Mouse (Mus musculus) gastrocnemius, postnatal 25 days (tissue): Measurements from ENCODE around the gene Olfr418. TPM values are rescaled to one million over a fixed set of nuclear protein-coding genes. Genes with fewer than 3 reads are reported as not detected.
"Not testable (repeated sequence)": the region's sequence is repeated elsewhere in the genome, so short reads cannot be mapped to it uniquely, and the experiment has no call there.

Experiments
- DNase-seq: peaks from one replicate; pipeline ENCODE4 v3.0.0; 2022
- long read RNA-seq, 2 experiments: library from polyadenylated mRNA; stranded (forward); transcript quantifications; one replicate each; pipeline ENCODE4 v2.0.0; 2021
- total RNA-seq, 2 experiments: library from RNA; stranded (reverse); gene quantifications; 1 replicate in 1 of 2; 2 replicates in 1 of 2; pipeline ENCODE4 v1.2.3; 2021

Gene Olfr418
- total RNA-seq: not detected
- long read RNA-seq, experiment 1: 0 reads
- long read RNA-seq, experiment 2: 0 reads

GRCm38 (mm10) chr1:173265701-173266100, at the start of gene Olfr418:
Olfr418 (plus strand) TSS chr1:173266001.
- no peak for DNase-seq

- DNase-seq: no peak
These were observed 49.3 kb upstream of the Olfr418 start for GRCm38 (mm10) chr1:173216481-173216880.

- no peak for DNase-seq
These were observed 38.7 kb upstream of the Olfr418 start, which contains the start of gene Fcer1a for GRCm38 (mm10) chr1:173227081-173227480. Fcer1a (minus strand) TSS chr1:173227214.

- not testable (repeated sequence) for DNase-seq
These were observed 28.8 kb upstream of the Olfr418 start for GRCm38 (mm10) chr1:173237004-173237403.

GRCm38 (mm10) chr1:173249888-173250287, 15.9 kb upstream of the Olfr418 start:
- no peak for DNase-seq

GRCm38 (mm10) chr1:173277677-173278076, 11.9 kb downstream of the Olfr418 start, which contains the start of gene Mptx2:
Mptx2 (minus strand) TSS chr1:173277777.
- no peak for DNase-seq

- DNase-seq: not testable (repeated sequence)
These were observed 37.0 kb downstream of the Olfr418 start for GRCm38 (mm10) chr1:173302795-173303194.

- DNase-seq: not testable (repeated sequence)
These were observed 47.8 kb downstream of the Olfr418 start for GRCm38 (mm10) chr1:173313535-173314050.

- no peak for DNase-seq
These were observed 49.9 kb downstream of the Olfr418 start for GRCm38 (mm10) chr1:173315725-173316124.

GRCm38 (mm10) chr1:173317925-173318477, 52.2 kb downstream of the Olfr418 start:
- DNase-seq: no peak

- DNase-seq: no peak
These were observed 55.9 kb downstream of the Olfr418 start for GRCm38 (mm10) chr1:173321593-173322248.

GRCm38 (mm10) chr1:173322249-173322627, 56.4 kb downstream of the Olfr418 start:
- DNase-seq: no peak

Other genes with a start within 250 kb of the Olfr418 start
- gene Olfr1408, start 128.6 kb upstream of the Olfr418 start, total RNA-seq: not detected
- gene Olfr1406, start 75.4 kb upstream of the Olfr418 start, total RNA-seq: not detected
- gene Olfr218, start 68.2 kb upstream of the Olfr418 start, total RNA-seq: not detected
- not detected for gene Olfr1404, start 53.6 kb upstream of the Olfr418 start, total RNA-seq
- not detected for gene Fcer1a, start 38.8 kb upstream of the Olfr418 start, total RNA-seq
- not detected for gene Mptx2, start 11.8 kb downstream of the Olfr418 start, total RNA-seq
- gene Ackr1, start 67.7 kb downstream of the Olfr418 start, total RNA-seq: 1 to 10 TPM; 3.4 to 5.2 TPM
- gene Aim2, start 84.9 kb downstream of the Olfr418 start, total RNA-seq: under 1 TPM; 0.46 to 0.56 TPM
- 10 to 100 TPM in 1 of 2 experiments, 1 to 10 TPM in 1; 9.9 to 11.4 TPM for gene Cadm3, start 101.7 kb downstream of the Olfr418 start, total RNA-seq
- not detected for gene Ifi206, start 225.0 kb downstream of the Olfr418 start, total RNA-seq